Mouse (Mus musculus) heart, postnatal 0 days (tissue): ENCODE results near the gene Trank1.

Experiments
- CTCF ChIP-seq: IDR thresholded peaks from 2 replicates; pipeline ENCODE4 v1.5.1; 2016; ENCODE audit warnings: antibody characterized with exemption, control low read depth, low read depth
- EP300 ChIP-seq: IDR thresholded peaks from 2 replicates; pipeline ENCODE4 v1.6.1; 2016; ENCODE audit warnings: antibody characterized with exemption, low read depth

- TF ChIP-seq CTCF (no peak), EP300 (no peak)
Measured at GRCm38 (mm10) chr9:111311843-111312441, 403 bp downstream of the Trank1 start.
